Mouse (Mus musculus) activated CD4-positive, CD25-positive, alpha-beta regulatory T cell, adult 9 weeks (primary cell): Measurements from ENCODE around the gene Fbln1. TPM values are rescaled to one million over a fixed set of nuclear protein-coding genes. Genes with fewer than 3 reads are reported as not detected.

Experiments
- polyA plus RNA-seq: library from polyadenylated mRNA; unstranded; fragments of 100-300 nt; shearing (Covaris generic); gene quantifications from one replicate; pipeline ENCODE4 v1.2.1, GENCODE M21; 2017

The Fbln1 gene
- not detected for polyA plus RNA-seq

DNA sequence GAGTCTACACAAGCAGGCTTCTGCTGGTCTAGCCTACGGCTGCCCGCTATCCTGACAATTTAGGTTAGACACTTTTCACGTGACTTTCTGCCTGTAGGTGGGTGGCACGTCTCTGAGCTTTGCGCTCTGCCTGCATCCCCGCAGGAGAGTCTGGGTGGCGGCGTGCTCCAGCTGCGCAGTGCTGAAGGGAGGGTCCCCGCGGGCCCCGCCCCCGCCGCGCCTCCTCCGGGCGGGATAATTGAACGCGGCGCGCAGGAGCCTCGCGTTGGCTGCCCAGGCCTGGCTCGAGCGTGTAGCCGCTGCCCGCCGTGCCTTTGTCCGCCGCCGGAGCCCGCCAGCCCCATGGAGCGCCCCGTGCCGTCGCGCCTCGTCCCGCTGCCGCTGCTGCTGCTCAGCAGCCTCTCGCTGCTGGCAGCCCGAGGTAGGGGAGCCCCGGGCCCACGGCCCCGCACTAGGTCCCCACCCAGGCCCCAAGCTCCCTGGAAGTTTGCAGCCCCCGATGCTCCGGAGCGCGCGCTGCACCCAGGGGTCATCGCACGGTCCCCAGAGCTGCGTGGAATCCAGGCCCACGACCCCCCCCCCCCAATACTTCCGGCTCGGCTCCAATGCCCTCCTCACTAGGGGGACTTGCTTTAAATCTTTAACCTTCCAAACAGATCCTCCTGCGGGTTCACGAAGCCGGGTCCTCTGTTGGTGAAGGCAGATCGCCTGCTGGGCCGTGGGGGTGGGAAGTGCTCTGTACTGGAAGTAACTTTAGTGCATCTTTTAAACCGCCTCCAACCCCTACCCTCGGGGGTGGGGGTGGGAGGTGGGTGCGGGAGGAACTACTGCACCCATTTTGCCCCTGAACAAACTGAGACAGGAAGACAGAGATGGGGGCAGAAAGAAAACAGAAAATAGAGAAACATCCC lies at the start of gene Fbln1:
Fbln1 (plus strand) TSS at position 158 of the 911 bp plus-strand sequence.

DNA sequence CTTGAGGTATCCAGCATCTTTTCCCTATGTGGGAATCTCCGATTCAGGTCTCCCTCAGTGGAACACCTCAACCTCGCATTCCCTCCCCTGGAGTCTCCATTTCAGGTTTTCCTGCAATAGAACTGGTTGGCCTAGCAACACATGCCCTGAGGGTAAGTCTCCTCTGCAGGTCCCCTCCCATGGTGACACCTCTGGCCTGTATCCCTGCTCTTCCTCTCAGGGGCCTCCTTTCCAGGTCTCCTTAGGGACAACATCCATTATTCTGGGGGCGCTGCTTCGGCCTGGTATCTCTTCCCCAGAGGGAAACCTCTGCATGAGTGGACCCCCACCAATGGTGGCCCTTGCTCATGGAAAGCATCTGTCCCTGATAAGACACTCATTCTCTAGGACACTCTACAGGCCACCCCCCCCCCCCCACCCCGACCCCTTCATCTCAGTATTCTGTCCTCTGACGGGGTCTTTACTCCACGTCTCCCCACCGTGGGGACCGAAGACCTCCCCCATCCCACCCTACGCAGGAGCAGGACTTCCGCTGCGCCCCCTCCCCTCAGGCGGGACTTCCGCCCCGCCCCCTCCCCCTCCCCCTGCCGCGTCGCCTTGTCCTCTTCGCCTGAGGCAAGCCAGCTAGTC lies 130.0 kb downstream of the Fbln1 start, which contains the start of gene Atxn10:
Atxn10 (plus strand) TSS at position 575 of the 630 bp plus-strand sequence.

Other genes starting within 250 kb of the Fbln1 start
- 1.0 TPM for gene 5031439G07Rik, start 217.4 kb upstream of the Fbln1 start, polyA plus RNA-seq
- gene Upk3a, start 188.8 kb upstream of the Fbln1 start, polyA plus RNA-seq = not detected
- gene Fam118a, start 177.0 kb upstream of the Fbln1 start, polyA plus RNA-seq = 49.5 TPM
- gene Smc1b, start 74.0 kb upstream of the Fbln1 start, polyA plus RNA-seq = 0.31 TPM
- not detected for gene Ribc2, start 73.9 kb upstream of the Fbln1 start, polyA plus RNA-seq
- gene Atxn10, start 130.3 kb downstream of the Fbln1 start, polyA plus RNA-seq = 131 TPM